Mouse (Mus musculus) mesoderm, embryonic 11.5 days (tissue): ENCODE data around the gene Ldha.
"Not testable (repeated sequence)": the region's sequence is repeated elsewhere in the genome, so short reads cannot be mapped to it uniquely, and the experiment has no call there.

Experiments
- DNase-seq: peaks from one replicate; pipeline ENCODE4 v3.0.0-alpha.2; 2012; ENCODE audit warnings: low read depth, low spot score

The Ldha gene

DNA sequence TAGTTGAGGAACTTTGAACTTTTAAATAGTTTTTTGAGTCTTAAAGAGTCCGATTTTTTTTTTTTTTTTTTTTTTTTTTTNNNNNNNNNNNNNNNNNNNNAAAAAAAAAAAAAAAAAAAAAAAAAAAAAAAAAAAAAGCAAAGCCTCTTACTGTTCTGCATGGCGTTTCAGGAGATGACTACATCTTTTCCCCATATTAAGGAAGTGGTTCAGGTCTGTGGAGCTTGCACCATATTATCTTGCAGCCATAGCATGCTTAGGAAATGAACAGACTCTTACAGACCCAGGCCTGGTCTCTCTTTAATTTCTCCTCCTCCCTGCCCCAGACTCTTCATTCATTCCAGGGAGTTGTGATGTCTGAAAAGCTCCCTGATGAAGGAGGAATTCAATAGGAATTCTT is 39.7 kb downstream of the Ldha start:
- no peak for DNase-seq

DNA sequence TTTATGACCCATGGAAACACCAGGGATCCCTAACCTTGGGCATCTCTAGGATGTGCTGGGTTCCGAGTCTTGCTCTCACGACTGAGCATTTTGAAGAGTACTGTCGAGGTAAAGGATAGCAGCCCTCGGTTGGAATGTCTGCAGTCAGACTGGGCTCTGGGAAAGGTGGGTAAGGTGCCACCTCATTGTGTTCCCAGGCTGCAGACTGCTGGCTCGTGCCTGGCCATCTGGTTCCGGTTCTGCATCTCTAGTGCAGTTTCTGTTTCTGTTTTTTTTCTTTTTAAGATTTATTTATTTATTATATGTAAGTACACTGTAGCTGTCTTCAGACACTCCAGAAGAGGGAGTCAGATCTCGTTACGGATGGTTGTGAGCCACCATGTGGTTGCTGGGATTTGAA is 40.7 kb downstream of the Ldha start:
- not testable (repeated sequence) for DNase-seq

DNA sequence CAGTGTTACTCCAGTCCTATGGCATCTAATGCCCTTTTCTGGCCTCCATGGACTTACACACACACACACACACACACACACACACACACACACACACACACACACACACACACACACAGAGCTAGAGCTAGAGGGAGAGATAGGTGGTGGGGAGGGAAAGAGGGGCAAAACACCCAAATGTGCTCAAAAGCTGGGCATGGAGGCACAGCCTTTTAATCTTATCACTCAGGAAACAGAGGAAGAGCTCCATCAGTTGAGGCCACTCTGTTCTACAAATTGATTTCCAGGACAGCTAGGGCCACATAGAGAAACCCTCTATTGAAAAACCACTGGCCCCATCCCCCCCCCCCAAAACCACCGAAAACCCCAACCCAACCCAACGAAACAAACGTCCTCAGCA is 42.0 kb downstream of the Ldha start:
- no peak for DNase-seq

DNA sequence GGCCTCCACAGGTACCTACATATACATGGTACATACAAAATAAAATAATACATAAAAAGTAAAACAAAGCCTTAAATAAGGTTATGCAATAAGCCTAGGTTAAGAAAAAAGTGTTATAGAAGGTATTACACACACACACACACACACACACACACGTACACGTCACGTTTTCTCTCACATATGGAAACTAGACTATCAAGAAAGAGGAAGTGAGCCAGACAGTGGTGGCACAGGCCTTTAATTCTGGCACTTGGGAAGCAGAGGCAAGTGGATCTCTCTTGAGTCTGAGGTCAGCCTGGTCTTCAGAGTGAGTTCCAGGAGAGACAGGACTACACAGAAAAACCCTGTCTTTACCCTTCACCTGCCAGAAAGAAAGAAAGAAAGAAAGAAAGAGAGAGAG is 54.2 kb downstream of the Ldha start:
- DNase-seq = no peak

DNA sequence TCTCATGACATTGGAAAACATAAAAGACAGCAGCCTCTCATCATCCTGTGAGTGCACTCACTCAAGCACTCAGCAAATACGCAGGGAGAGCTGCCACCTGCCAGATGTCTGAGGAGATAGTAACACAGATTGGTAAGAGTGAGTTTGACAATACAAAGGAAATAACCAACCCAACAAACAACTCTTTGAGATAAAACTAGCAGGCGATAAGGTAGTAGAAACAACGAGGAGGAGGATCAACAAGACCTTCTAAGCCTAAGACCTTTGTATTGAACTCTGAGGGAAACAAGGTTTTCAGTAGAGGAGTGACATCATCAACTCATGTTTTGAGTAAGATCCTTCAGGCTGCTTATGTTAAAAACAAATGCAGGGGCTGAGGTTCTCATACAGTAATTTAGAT is 58.1 kb downstream of the Ldha start:
- DNase-seq = no peak
